Mouse (Mus musculus): Measurements from ENCODE around the gene U2af1l4. TPM values are rescaled to one million over a fixed set of nuclear protein-coding genes. Genes with fewer than 3 reads are reported as not detected.

Gene U2af1l4
- total RNA-seq, 2 experiments from 2014 or later, result 64.4 to 71.5 TPM

DNA sequence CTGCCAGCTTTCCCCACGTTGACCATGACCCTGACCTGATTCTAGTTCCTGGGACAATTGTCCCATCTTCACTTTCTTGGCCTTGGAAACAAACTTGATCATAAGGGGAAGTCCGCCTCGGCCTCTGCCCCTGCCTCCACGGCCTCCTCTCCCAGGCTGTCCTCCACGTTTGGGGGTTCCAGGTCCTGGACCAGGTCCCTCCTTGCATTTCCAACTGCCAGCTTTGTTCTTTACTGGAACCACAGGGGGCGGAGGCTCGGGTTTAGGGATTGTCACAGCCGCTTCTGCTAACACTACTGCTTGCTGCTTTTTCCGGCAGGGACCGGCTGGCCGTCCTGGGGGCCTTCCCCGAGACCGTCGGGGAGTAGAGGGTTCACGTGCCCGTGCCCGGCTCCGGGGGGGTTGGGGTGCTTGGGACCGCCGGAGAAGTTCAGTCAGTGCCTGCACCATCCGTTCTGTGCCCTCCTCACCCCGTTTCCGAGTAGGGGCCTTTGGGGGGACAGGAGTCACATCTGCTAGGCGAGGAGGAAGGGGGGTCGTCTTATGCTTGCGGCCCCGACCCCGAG lies 23.4 kb downstream of the U2af1l4 start:
- DNase-seq (ENCODE audit: low spot score in 2 of 2), result no peak

DNA sequence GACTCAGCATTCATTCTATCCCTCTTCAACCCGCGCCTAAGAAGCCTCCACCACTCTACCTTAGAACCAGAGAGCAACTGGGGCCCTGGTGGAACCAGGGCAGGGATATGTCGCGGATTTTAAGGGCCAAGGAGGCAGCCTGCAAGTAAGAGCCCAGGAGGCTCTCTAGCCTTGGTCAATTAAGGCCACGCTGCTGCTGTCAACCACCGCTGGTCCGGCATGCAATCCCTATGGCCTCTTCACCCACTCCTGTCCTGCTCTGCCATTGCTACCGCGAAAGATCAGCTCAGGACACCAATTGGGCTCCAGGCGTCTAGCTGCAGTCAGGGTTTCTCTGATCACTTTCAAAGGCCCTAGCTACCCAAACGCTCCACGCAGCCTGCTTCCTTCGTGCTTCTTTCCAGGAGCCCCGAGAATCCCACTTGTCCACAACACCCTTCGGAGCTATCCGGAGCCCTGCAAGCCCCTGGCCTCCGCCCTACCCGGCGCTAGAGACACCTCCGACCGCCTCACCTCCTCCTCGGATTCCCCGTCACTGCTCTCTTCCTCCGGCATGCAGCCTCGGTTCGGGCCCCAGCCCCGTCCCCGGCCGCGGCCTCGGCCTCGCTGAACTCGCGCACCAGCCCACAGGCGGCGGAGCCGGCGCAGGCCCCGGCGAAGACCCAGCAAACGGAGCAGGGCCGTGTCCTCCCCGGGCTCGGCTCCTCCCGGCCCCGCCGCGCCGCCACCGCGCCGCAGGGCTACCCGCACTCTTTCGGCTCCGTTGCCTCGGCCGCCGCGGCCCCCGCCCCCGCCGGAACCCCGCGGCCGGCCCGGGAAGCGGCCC lies 25.0 kb downstream of the U2af1l4 start:
- peak in 1 of 2 experiments; percentile 58 for DNase-seq (ENCODE audit: low spot score in 2 of 2)

DNA sequence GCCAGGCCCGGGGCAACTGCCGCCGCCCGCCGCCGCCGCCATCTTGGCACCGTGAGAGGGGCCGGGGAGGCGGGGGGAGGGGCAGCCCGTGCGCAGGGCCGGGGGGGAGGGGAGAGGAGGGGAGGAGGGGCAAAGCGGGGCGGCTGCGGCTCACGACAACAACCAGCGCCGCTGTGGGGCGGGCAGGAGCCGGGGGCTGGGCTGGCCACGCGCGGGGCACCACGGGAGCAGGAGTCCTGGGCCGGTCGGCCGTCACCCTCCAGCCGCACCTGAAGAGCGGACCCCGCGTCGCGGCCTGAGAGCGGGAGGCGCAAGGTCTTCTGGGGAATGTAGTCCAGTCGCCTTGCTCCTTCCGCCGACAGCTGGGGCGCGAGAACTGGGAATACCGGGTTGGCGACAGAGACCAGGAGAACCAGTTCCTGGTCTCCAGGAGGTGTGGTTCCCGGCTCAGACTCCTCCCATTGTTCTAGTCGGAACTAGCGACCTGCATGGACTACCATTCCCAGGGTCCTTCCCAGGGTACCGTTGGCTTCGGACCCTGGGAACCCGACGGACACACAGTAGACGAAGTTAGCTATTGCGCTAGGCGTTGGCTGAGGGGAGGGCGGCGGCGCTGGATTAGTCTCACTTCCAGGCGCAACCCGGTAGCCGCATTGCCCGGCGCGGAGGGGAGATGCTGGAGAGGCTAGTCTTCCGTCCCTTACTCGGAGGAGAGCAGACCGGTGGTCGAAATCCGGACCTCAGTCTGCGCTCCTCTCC lies 25.8 kb downstream of the U2af1l4 start, which contains the start of gene Kmt2b:
TSS of gene Kmt2b (minus strand) at position 51 of the 759 bp plus-strand sequence.
- DNase-seq (ENCODE audit: low spot score in 2 of 2), result peak; percentile 91 to 98

DNA sequence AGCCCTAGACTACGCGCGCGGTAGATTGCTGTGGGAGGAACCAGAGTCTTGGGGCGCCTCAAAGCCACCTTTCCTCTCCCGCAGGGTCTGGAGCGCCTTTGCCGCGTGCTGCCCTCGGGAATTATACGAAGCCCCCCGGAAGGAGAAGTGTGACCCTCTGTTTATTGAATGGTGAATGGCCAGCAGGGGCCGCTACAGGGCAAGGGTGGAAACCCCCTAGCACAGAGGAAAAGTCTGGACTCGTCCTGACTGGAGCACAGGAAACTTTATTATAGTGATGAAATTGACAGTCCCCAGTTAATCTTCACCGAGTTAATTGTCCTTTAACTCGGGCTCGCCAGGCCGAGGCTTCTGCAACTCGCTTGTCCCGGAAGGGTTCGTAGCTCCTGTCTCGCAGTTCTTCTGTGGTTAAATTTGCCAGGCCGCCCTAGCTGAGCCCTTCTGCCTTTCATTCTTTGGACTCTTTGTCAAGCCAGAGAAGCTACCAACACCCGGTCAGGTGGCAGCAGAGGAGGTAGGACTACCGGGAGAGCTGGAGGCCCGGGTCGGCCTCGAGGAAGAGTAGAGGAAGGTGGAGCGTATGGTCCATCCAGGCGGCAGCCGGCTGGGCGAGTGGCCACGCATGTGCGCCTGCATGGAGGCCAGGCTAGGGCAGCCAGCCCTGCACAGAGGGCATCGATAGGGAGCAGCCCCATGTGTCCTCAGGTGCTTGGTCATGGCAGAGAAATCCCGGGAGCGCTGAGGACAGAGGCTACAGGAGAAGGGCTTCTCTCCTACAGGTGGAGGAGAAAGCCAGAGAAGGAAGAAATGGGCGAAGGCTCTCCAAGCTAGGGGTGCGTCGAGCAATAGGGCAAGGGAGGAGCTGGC lies 26.6 kb downstream of the U2af1l4 start:
- DNase-seq (ENCODE audit: low spot score in 2 of 2), result peak; percentile 81 to 84

DNA sequence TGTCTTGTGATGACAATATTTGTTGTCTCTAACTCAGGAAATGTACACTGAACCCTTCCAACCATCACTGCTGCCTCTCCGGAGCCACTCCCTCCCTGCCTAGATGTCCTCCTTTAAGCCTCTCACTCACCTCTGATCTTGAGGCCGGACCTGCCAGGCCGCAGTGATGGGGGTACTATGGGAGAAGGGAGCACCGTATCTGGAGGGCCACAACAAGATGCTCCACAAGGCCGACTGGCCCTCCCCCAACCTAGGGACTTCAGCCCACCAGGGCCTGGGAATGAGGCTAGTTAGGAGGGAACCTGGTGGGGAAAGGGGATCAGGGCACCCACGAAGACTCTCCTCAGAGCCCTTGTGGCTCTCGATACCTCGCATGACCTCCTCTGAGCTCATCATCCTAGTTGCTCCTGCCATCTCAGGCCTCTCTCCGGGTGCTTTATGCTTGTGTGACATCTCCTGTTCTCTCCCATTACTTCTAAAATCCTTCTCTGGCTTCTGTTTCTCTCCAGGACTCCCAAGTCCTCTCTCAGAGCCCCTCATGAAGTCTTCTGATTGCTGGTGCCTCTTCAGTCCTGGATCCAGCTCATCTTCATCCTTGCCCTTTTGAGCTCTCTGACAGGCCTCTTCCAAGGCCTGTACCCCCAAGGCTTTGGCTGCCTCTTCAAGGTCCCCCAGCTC lies 28.0 kb downstream of the U2af1l4 start:
- no peak for DNase-seq (ENCODE audit: low spot score in 2 of 2)

DNA sequence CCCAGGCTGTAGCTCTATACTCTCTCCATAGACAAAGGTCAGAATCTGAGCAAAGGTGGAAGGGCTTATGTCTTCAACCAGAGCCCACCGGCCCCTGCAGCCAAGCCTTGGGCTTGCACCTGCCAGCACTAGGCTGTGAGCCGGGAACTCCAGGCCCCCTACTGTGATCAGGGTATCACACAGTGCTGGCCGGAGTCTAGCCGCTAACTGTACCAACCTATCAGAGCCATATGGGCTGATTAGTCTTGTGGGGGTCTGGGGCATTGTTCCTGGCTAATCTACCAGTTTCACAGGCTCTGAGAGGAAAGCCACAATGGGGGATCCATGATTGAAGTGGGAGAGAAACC lies 28.5 kb downstream of the U2af1l4 start:
- no peak for DNase-seq (ENCODE audit: low spot score in 2 of 2)

DNA sequence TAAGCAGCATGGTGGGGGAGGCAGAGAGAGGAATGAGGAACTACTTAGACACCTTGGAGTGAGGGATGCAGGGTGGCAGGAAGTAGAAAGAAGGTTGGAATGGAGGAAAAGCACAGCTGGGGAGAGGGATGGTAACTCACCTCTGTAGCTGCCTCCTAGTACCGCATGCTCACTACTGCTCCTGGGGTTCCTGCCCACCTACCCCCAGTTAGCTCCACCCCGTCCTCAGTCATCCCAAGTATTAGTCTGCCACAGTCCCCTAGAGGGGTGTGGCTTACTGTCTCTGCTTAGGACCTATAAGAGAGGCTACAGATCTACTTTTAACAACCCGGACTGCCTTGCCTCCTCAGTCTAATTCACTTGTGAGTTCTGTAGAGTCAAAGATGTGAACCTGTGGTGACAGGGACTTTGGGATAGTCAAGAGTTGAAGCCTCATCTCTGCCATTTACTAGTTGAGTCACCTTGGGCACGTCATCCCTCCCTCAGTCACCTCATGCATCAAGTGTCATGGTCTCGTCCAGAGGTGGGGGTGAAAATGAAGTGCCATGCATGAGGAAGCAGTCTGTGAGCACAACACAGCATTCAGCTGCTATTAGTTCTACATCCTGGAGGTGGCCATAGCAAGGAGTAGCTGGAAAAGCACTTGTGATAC lies 29.8 kb downstream of the U2af1l4 start:
- no peak for DNase-seq (ENCODE audit: low spot score in 2 of 2)

DNA sequence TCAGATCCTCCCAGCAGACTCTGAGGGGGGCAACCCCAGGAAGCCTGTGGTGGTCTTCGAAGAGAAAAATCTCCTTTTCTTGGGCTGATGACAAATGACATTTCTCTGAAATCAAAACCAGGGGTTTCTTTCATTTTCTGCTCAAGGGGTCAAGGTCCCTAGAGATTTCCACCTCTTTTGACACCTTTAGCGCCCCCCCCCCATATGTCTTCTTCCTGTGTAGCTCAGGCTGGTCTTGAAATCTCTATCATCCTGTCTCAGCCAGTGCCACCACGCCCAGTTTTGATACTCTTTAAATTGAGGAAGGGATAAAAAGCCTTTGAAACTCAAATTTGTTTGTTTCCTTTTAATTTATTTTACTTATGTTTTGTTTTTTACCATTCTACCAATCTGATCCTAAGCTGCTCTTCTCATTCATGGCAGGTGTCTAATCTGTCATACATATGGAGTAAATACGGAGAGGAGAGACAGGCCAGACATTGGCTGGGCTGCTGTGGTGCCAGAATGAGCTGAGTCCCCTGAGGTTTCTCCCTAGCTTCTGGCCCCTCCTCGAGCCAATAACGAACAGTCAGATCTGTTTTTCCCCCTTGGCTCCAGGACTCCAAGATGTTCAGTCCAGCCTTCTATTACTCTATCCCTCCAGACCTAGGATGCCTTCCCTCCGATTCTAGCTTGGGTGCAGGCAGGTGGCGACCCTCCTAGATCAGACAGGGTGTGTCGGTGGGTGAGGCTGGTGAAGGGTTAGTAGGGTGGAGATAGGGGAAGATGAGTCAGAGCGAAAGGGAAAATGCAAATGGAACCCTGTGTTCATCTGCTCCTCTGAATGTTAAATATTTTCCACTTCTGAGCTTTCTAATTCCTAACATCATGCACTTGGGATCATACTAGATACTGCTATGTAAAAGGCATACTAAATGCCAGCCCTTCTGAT lies 30.7 kb downstream of the U2af1l4 start:
- no peak for DNase-seq (ENCODE audit: low spot score in 2 of 2)

DNA sequence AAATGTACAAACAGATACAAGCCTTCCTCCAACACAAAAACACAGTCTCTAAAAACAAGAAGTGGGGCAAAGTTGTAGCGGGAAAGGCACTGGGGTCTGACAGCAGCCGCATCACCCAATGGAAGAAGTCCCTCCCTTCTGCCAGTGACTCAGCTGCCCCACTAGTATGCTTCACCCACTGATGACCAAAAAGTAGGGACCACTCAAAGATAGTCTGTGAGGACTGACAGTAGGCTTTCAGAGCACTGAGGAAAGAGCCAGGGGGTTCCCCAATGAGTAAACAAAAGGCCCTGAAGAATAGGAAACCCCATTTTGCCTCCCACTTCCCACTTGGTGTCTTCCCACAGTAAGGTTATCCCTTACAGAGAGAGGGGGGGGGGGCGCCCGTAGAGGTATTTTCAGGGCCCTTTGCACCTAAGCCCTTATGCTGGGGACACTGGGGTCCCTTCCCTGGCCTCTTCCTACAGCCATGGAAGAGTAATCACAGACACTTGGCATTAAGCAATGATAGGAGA lies 31.5 kb downstream of the U2af1l4 start:
- DNase-seq (ENCODE audit: low spot score in 2 of 2), result no peak

DNA sequence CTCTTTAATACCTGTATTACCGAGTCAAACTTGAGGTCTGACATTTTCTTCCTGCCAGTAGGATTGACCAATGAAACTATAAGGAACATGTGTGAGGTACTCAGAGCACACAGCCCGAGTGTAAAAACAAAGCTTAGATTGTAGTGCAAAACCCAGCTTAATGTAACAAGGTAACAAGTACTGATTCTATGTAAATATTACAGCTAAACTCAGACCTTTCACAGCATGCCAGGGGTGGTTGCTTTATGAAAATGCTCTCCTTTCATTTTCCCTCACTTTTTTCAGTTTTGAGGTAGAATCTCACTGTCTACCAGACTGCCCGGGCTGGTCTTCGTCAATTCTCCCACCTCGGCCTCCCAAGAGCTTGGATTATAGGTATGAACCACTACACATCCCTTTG lies 33.0 kb downstream of the U2af1l4 start:
- no peak for DNase-seq (ENCODE audit: low spot score in 2 of 2)

DNA sequence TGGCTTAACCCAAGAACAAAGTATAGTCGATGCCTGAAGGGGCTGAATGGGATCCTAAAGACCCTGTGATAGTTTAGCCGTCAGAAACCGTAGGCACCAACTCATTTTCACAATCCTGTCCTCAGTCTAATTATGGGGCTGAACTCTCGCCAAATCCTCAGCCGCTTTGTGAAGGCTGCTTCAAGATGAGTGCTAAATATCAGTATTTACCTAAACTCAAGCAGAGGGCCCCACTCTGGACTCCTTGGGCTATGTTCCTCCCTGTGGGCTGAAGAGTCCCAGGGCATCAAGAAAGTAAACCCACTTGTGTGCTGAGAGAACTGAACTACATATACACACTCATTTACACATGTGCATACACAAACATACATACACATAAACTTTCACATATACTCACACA lies 33.7 kb downstream of the U2af1l4 start:
- DNase-seq (ENCODE audit: low spot score in 2 of 2), result no peak

DNA sequence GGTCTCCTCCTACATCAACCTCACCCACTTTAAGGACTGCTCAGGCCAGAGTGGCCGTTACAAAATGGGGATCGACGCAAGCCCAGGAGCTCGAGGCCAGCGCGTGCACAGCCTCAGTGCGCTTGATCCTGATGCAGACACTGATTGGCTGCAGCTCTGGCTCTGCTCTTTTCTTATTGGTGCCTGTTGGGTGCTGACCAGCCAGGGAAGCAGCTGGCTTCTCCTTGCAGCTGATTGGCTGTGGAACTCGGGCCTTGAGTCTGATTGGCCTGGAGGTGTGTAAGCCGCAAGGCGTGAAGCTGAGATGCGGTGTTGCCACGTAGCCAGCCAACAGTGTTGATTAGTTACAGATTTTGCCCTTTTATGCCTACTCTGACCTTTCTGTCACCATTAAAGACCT lies 35.7 kb downstream of the U2af1l4 start, which contains the start of gene Zbtb32:
TSS of gene Zbtb32 (minus strand) at position 124 of the 400 bp plus-strand sequence.
- DNase-seq (ENCODE audit: low spot score in 2 of 2), result no peak

DNA sequence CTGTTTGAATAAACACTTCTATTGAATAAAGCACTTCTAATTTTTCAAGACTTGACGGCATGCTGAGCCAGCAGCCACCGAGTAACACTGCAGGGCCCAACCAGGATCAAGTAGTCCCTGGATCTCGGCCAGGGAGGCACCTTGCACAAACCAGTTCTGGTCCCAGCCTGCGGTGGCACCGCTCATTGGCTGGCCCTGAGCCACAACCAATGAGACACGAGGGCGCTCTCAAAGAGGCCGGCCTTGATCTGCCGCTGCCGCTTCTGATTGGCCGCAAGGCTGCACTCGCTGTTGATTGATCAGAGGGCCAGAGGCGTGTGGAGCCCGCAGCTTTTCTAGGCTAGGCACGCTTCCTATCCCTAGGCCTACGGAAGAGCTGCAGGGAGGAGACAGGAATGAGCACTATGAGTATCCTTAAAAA lies 36.8 kb downstream of the U2af1l4 start:
- peak; percentile 90 to 93 for DNase-seq (ENCODE audit: low spot score in 2 of 2)

DNA sequence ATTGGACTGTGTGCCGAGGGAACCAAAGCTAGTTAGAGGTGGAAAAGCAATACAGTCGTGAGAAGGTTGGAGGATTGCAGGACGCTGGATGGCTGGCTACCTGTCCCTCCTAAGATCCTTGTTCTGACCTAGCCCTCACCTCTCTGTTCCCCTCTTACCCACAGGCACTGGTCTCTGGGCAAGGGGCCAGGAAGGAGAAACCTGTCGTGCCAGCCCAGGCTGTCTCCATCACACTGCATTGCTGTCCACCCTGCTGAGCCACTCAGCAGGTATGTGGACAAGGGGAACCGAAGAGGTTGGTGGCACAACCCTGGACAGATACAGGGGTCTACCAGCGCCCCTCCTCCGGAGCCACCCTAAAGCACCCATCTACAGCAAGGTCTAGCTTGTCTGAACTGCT lies 37.5 kb downstream of the U2af1l4 start:
- no peak for DNase-seq (ENCODE audit: low spot score in 2 of 2)

DNA sequence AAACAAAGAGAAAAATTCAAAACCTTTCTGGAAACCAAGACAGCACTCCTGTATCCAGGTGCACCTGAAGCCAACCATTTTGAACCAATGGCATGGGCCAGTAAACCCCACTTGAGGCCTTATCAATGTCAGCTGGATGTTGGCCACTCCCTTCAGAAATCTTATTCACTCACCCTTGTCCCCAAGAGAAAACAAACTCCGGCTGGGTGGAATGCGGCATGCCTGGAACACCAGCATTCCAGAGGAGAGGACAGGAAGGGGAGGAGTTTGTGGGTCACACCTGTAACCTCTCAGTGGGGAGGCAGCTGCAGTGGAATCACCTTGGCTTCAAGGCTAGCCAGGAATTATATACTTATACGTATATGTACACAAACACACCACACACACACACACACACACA lies 39.5 kb downstream of the U2af1l4 start:
- DNase-seq (ENCODE audit: low spot score in 2 of 2), result no peak

DNA sequence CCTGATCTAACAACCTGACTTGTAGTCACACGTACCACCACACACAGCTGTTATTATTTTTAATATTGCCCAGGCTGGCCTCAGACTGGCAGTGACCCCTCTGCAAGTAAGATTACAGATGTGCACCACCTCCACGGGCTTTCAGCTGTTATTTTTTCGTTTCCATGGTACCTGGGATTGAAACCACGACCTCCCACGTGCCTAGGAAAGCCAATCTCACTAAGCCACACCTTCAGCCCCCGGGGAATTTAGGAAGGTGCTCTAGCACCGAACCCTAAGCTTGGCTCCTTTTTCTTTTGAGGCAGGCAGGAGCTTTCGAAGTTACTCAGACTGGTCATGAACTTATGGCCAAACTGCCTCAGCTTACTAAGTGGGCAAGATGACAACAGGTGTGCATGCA lies 41.3 kb downstream of the U2af1l4 start:
- no peak for DNase-seq (ENCODE audit: low spot score in 2 of 2)

DNA sequence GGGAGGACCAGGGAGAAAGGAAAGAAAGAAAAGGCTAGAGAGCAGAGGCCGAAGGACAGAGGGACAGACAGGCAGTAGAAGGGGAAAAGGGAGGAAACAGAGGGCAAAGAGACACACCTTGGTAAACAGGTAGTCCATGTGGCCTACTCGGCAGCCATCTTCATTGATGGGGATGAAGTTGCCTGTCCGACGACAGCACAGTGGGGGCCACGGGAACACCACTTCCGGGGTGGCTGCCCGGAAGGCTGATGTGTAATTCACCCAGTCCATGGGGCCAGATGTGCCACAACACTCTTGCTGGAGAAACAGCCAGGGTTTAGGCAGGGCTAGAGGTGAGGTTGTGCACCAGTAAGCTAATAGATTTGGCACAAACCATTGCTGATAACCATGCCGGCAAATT lies 41.8 kb downstream of the U2af1l4 start:
- DNase-seq (ENCODE audit: low spot score in 2 of 2), result no peak

DNA sequence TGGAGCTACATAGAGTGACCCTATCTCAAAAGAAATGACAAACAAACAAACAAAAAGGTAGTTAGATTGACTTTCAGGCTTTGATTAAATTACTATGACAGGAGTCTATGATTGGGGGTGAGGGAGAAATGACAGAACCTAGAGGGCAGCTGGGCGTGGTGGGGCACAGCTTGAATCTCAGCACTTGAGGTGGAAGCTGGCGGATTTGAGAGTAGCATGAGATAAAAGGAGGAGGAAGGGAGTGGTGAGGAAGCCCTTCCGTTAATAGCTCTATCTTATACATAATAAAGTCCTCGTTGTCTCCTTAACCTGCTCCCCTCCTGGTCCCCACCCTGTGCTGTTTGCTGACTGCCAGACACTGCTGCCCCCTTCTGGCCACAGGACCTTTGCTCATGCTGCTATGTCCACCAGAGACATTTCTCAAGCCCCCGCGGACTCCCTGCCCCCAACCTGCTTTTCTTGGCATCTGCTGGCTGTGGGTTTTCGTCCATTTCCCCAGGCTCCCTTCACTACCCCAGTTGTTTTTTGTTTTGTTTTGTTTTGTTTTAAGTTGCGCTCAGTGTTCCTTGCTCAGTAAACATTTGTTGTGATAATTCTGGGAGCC lies 44.7 kb downstream of the U2af1l4 start:
- peak in 1 of 2 experiments; percentile 48 for DNase-seq (ENCODE audit: low spot score in 2 of 2)
